Mouse (Mus musculus): ENCODE measurements at regions not wholly inside any gene's neighbourhood (a gene's known extent, or its start where the extent isn't known, plus 50 kb on each side); places are given as distances from the start of the nearest gene placed in this dataset.

DNA sequence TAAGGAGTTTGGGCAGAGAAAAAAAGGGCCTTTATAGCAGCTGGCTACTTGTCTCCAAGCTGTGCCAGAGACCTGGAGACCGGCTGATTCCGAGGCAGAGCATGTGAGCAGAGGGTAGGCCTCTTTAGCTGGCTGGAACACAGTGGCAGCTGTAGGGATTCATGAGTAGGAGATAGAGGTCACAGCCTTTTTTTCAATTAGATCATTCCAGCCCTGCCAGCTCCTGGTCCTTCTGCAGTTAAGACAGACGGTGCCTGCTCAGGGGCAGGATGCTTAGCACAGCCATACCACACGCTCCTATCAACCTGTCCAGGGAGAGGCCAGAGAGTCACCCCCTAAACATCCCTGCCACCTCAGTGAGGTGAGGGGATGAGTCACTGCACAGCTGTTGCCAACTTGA, 302.1 kb downstream of the Galc start:
- Histone ChIP-seq H3K36me3 (no peaks in the 10 kb centered on the region), H3K9me3 (no peaks in the 10 kb centered on the region), H3K4me3 (no peak overlapping the region), H3K4me1 (no peaks in the 10 kb centered on the region), H3K4me2 (replicated peaks) (no peak overlapping the region), H3K9ac (no peak overlapping the region), H3K27me3 (no peaks in the 10 kb centered on the region), H3K27ac (no peak overlapping the region)
- no peak for ATAC-seq (ENCODE audit: insufficient number of reproducible peaks, insufficient read depth, low FRiP score, low TSS enrichment)
- 77% methylated on average over 4 of the region's 4 CpGs for WGBS

DNA sequence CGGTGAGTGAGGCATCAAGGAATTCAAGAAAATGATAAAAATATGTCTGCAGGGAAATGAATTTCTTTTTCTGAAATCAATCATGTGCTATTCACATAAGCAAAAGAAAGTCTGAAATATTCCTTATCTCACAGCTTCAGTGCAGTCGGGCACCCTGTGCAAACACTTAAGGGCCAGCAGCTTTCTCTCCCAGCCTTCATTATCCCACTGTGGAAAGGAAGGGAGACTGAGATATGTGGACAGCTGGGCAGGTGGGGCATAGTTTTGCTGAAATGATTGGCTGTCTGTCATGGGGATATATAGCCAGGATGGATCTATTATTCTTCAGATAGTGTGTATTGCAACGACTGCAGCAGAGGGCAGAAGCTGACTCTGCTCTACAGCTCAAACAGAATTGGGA, 305.9 kb downstream of the Galc start:
- no peak for ATAC-seq (ENCODE audit: insufficient number of reproducible peaks, insufficient read depth, low FRiP score, low TSS enrichment)
- no peak overlapping the region for H3K4me2 ChIP-seq (replicated peaks)
- H3K27ac ChIP-seq, result no peak overlapping the region
- 88% methylated on average over 3 of the region's 3 CpGs for WGBS
- no peak overlapping the region for H3K4me3 ChIP-seq
- H3K36me3 ChIP-seq, result no peaks in the 10 kb centered on the region
- no peaks in the 10 kb centered on the region for H3K27me3 ChIP-seq
- H3K4me1 ChIP-seq, result no peaks in the 10 kb centered on the region
- H3K9ac ChIP-seq, result no peak overlapping the region
- no peaks in the 10 kb centered on the region for H3K9me3 ChIP-seq

DNA sequence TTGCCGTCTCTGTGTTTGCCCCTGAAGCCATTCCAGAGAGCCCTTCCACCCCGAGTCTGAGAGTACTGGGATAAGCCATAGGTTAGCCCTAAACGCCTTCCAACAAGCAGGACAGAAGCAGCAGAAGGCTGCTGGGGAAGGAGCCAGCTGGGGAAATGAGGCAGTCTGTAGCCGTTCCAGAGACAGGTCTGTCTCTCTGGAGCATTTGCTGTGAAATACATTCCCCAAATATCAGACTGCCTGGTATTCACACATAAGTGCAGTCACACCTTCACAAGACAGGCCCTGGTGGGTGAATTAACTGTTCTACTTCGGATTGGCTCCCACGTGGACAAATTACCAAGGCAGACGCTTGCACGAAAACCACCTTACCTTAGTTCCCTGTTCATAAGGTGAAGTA, 307.1 kb downstream of the Galc start:
- Histone ChIP-seq H3K27me3 (no peaks in the 10 kb centered on the region), H3K4me3 (no peak overlapping the region), H3K9ac (no peak overlapping the region), H3K4me1 (no peaks in the 10 kb centered on the region), H3K27ac (no peak overlapping the region), H3K9me3 (no peaks in the 10 kb centered on the region), H3K36me3 (no peaks in the 10 kb centered on the region), H3K4me2 (replicated peaks) (no peak overlapping the region)
- no peak for ATAC-seq (ENCODE audit: insufficient number of reproducible peaks, insufficient read depth, low FRiP score, low TSS enrichment)
- 82% methylated on average over 8 of the region's 8 CpGs for WGBS

DNA sequence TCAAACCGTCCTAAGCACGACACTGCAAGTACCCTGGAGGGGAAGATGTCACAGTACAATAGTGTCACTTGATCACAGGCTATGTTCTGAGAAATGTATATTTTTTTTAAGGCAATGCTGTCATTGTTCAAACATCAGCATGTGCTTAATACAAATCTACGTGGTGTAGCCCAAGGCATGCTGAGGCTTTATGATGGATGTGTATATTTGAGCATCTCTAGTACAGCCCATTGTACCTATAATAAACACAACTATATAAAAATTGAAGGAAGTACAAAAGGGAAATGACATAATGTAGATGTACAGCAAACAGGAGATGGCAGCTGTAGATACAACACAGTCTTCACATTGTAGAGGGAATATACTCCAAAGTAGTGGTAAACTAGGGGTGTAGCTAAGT, 309.2 kb downstream of the Galc start:
- Histone ChIP-seq H3K27me3 (no peaks in the 10 kb centered on the region), H3K4me3 (no peak overlapping the region), H3K4me1 (no peaks in the 10 kb centered on the region), H3K9ac (no peak overlapping the region), H3K9me3 (no peaks in the 10 kb centered on the region), H3K36me3 (no peaks in the 10 kb centered on the region), H3K4me2 (replicated peaks) (no peak overlapping the region), H3K27ac (no peak overlapping the region)
- 74% methylated on average over 3 of the region's 3 CpGs for WGBS
- no peak for ATAC-seq (ENCODE audit: insufficient number of reproducible peaks, insufficient read depth, low FRiP score, low TSS enrichment)

DNA sequence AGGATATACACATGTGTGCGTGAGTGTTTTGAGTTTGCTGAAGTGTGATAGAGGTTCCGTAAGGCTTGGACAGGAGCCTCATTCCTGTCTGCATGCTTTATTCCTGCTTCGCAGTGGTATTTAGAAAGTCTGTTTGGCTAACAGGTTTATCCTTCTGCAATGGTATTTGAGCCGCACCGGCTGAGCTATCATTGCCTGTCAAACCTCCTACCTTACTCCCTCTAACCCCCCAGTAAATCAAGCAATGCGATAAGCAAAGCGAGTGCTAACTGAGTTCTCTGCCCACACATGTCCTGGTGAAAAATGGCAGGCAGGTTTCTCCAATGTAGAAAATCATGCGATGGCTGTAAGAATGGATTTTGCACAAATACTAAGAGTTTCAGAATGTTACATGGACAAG, 311.8 kb downstream of the Galc start:
- 89% methylated on average over 8 of the region's 8 CpGs for WGBS

DNA sequence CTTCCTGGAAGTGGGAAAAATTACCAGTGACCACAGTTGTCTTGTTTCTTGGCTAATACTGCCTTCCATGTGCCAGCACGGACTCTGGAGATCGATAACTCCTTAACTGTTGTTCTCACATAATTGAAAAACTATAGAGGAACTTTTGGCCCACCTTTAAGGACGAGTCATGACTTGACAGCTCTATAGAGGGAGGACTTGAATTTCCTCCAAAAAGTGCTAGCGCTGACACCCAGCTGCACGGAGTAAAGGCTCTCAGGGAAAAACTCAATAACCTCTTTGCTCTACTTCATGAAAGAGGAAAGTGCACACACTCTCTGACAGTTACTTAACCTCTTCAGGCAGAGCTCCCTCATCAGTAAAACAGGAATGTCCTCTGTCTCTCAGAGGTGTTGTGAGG, 320.9 kb downstream of the Galc start:
- no peaks in the 10 kb centered on the region for H3K4me1 ChIP-seq
- no peaks in the 10 kb centered on the region for H3K36me3 ChIP-seq
- no peaks in the 10 kb centered on the region for H3K9me3 ChIP-seq
- H3K27me3 ChIP-seq, result no peaks in the 10 kb centered on the region
- ATAC-seq (ENCODE audit: insufficient number of reproducible peaks, insufficient read depth, low FRiP score, low TSS enrichment), result no peak
- no peak overlapping the region for H3K9ac ChIP-seq
- no peak overlapping the region for H3K4me2 ChIP-seq (replicated peaks)
- no peak overlapping the region for H3K27ac ChIP-seq
- H3K4me3 ChIP-seq, result no peak overlapping the region
- WGBS, result 77% methylated on average over 5 of the region's 5 CpGs

More for the DNA sequence above, 311.8 kb downstream of the Galc start:
- no peaks in the 10 kb centered on the region for H3K4me1 ChIP-seq
- no peak overlapping the region for H3K9ac ChIP-seq
- H3K27ac ChIP-seq, result no peak overlapping the region
- H3K27me3 ChIP-seq, result no peaks in the 10 kb centered on the region
- H3K9me3 ChIP-seq, result no peaks in the 10 kb centered on the region
- H3K4me2 ChIP-seq (replicated peaks), result no peak overlapping the region
- no peak for ATAC-seq (ENCODE audit: insufficient number of reproducible peaks, insufficient read depth, low FRiP score, low TSS enrichment)
- no peaks in the 10 kb centered on the region for H3K36me3 ChIP-seq
- H3K4me3 ChIP-seq, result no peak overlapping the region

DNA sequence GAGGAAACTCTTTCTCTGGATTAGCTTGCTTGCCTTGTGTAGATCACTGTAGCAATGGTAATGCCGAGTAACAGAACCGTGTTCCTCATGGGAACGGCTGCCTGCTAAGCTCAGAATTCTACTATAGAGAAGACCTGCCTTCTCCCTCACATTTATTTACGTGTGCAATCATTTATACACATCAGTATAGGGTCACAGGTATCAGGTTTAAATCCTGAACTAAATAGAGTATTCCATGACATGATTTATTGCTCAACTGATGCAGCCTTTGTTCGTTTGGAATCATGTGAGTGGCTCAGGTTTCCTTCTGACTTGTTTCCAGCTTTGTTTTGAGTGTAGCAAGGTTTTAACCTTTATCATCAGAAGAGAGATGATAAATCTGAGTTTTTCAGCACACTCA, 329.4 kb downstream of the Galc start:
- H3K4me2 ChIP-seq (replicated peaks), result no peak overlapping the region

DNA sequence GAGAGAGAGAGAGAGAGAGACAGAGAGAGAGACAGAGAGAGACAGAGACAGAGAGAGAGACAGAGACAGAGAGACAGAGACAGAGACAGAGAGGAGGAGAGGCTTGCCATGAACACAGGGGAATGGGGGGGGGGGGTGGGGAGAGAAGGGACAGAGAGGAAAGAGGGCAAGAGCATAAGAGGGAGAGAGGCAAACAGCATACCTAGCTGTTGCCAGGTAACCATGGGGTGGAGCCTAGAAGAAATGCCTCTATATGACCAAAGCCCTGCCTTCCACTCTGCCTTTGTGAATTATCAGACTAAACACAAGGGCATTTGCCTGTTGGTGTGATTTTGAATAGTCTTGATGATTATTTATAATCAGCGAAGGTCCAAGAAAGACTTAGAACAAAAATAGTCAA, 332.2 kb downstream of the Galc start:
- ATAC-seq (ENCODE audit: insufficient number of reproducible peaks, insufficient read depth, low FRiP score, low TSS enrichment), result no peak
- 94% methylated on average over 1 of the region's 1 CpGs for WGBS
- no peak overlapping the region for H3K4me3 ChIP-seq
- no peaks in the 10 kb centered on the region for H3K9me3 ChIP-seq
- H3K4me1 ChIP-seq, result no peaks in the 10 kb centered on the region
- H3K36me3 ChIP-seq, result no peaks in the 10 kb centered on the region
- no peaks in the 10 kb centered on the region for H3K27me3 ChIP-seq
- no peak overlapping the region for H3K27ac ChIP-seq
- no peak overlapping the region for H3K9ac ChIP-seq
- no peak overlapping the region for H3K4me2 ChIP-seq (replicated peaks)

More for the DNA sequence above, 329.4 kb downstream of the Galc start:
- H3K36me3 ChIP-seq, result no peaks in the 10 kb centered on the region
- H3K4me1 ChIP-seq, result no peaks in the 10 kb centered on the region
- no peak overlapping the region for H3K9ac ChIP-seq
- H3K9me3 ChIP-seq, result no peaks in the 10 kb centered on the region
- no peaks in the 10 kb centered on the region for H3K27me3 ChIP-seq
- H3K4me3 ChIP-seq, result no peak overlapping the region
- 68% methylated on average over 5 of the region's 5 CpGs for WGBS
- ATAC-seq (ENCODE audit: insufficient number of reproducible peaks, insufficient read depth, low FRiP score, low TSS enrichment), result no peak
- no peak overlapping the region for H3K27ac ChIP-seq

DNA sequence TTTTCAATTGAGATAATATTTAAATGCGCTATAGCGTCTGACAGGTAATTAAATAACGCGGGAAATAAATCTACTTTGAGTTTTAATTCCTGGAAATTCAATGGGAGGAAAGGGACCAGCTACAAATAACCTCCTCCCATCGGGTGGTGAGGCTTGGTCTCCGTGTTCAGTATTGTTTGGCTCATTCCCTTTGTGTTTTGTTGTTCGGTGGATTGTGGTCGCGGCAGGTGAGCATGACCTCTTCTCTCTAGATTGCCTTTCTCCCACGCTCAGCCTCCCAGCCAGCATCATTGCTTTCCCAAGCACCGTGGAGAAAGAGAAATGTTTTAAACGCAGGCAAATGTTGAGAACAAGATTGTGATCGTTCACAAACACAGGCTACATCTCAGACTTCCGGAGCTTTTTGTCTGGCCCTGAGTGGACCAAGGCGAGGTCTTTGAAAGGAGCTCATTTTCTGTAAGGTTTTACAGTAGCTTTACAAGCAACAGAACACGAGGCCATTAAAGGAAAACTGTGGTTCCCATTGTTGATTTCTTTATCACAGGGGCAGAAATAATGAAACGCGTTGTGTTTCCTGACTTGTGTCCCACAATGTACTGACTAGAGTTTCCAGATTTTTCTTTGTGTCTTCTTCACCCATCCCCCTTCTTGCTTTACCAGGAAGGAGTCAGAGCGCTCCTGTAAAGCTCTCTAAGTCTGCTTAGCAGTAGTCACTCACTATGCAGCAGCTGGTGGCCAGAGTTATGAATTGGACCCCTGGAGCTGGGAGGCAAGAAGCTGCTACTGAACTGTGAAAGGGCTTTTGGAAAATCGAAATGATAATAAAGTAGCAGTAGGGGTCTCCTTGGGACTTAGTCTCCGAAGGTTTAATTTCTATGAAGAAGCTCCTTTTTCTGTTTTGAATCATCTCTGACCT, 337.7 kb downstream of the Galc start:
- H3K4me2 ChIP-seq (replicated peaks), result no peak overlapping the region
- H3K27me3 ChIP-seq, result no peaks in the 10 kb centered on the region
- 67% methylated on average over 21 of the region's 21 CpGs for WGBS
- H3K9ac ChIP-seq, result no peak overlapping the region
- no peak overlapping the region for H3K4me3 ChIP-seq
- H3K36me3 ChIP-seq, result no peaks in the 10 kb centered on the region
- H3K27ac ChIP-seq, result no peak overlapping the region
- H3K4me1 ChIP-seq, result no peaks in the 10 kb centered on the region
- ATAC-seq (ENCODE audit: insufficient number of reproducible peaks, insufficient read depth, low FRiP score, low TSS enrichment), result no peak
- H3K9me3 ChIP-seq, result no peaks in the 10 kb centered on the region

DNA sequence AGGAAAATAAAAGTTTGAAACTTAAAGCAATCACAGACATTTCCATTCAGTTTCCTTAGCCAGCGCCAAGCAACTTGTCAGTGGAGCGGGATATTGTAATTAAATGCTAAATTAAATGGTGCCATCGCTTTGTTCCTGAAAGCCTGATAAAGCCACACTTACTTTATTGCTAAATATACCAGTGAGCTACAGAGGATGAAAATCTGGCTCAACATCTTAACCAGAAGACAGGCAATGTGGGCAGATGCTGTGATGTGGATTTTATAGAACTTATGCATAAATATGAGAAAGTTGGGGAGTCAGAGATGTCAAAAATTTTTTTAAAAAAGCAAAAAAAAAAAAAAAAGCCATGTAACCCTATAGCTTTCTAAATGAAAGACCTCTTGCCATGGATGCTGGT, 340.8 kb downstream of the Galc start:
- H3K27me3 ChIP-seq, result no peaks in the 10 kb centered on the region
- no peak overlapping the region for H3K4me2 ChIP-seq (replicated peaks)
- H3K4me3 ChIP-seq, result no peak overlapping the region
- H3K4me1 ChIP-seq, result no peaks in the 10 kb centered on the region
- H3K9ac ChIP-seq, result no peak overlapping the region
- H3K36me3 ChIP-seq, result no peaks in the 10 kb centered on the region
- H3K27ac ChIP-seq, result no peak overlapping the region
- 94% methylated on average over 3 of the region's 3 CpGs for WGBS
- no peaks in the 10 kb centered on the region for H3K9me3 ChIP-seq
- no peak for ATAC-seq (ENCODE audit: insufficient number of reproducible peaks, insufficient read depth, low FRiP score, low TSS enrichment)

DNA sequence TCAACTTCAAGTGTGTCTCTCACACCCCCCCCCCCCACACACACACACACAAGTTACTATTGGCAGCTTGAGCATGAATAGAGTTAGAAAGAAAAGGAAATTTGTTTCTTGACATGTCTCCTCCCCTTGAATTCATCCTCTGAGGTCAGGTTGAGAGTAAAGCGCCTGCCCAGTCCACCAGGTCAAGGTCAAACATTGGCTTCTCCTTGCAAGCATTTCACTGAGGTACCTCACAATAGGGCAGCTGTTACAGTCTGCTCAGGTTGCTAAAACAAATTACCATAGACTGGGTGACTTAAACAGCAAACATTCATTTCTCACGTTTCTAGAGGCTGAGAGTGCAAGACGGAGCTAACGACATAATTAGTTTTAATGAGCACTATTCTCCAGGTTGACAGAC, 344.2 kb downstream of the Galc start:
- 64% methylated on average over 4 of the region's 4 CpGs for WGBS

DNA sequence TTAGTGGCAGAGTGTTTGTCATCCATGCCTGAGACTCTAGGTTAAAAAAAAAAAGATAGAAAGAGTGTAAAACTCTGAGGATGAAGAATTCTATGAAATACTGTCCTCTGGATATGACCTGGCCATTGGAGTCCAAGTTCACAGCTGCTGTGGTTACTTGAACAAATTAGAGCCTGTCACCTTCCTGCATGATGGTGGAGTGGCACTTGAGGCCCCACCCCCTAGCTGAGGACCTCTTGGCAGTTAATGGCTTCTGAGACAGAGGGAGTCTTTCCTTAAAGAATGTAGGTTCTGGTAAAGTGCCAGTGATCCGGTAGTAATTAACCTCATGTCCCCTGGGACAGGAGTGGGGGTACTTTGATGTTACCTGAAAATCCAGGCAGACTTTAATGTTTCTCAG, 346.5 kb downstream of the Galc start:
- no peak overlapping the region for H3K4me3 ChIP-seq
- no peaks in the 10 kb centered on the region for H3K4me1 ChIP-seq
- H3K9me3 ChIP-seq, result no peaks in the 10 kb centered on the region
- no peaks in the 10 kb centered on the region for H3K27me3 ChIP-seq
- WGBS, result 45% methylated on average over 1 of the region's 1 CpGs
- H3K36me3 ChIP-seq, result no peaks in the 10 kb centered on the region
- no peak overlapping the region for H3K27ac ChIP-seq
- H3K9ac ChIP-seq, result no peak overlapping the region
- no peak for ATAC-seq (ENCODE audit: insufficient number of reproducible peaks, insufficient read depth, low FRiP score, low TSS enrichment)
- H3K4me2 ChIP-seq (replicated peaks), result no peak overlapping the region

More for the DNA sequence above, 344.2 kb downstream of the Galc start:
- ATAC-seq (ENCODE audit: insufficient number of reproducible peaks, insufficient read depth, low FRiP score, low TSS enrichment), result no peak
- Histone ChIP-seq H3K9me3 (no peaks in the 10 kb centered on the region), H3K27me3 (no peaks in the 10 kb centered on the region), H3K4me2 (replicated peaks) (no peak overlapping the region), H3K36me3 (no peaks in the 10 kb centered on the region), H3K4me3 (no peak overlapping the region), H3K4me1 (no peaks in the 10 kb centered on the region), H3K27ac (no peak overlapping the region), H3K9ac (no peak overlapping the region)

All from embryonic facial prominence, embryonic 12.5 days (tissue).